ENCODE assay signal across 9 mouse cellular contexts in genomic region chr7:132808841-132809682, GRCm38 (mm10). TPM values are rescaled to one million over a fixed set of nuclear protein-coding genes. Genes with fewer than 3 reads are reported as not detected.
A peak's percentile ranks its signal among the peaks of the same experiment; 100 is the strongest.
DNase-seq lines count a peak whose midpoint lies in the region; ATAC-seq and TF ChIP-seq lines count a peak whose summit lies in the region.
"Had no signal": no experiment of that assay in that cellular context is flagged by ENCODE, and none has a peak within 500 bp of the region (broad histone marks: within the 10 kb centered on the region; RNA-seq: fewer than 3 reads in every experiment).

No protein-coding gene starts in this region.

- H3K4me1 ChIP-seq in G1E (ENCODE audit: insufficient read depth, low read depth, low read length), result peaks cover 96% of the 10 kb centered on the region
- peaks cover 26% of the 10 kb centered on the region for H3K4me1 ChIP-seq in embryonic facial prominence, embryonic 11.5 days (ENCODE audit: control insufficient read depth, insufficient read depth, low read length)
- peaks cover 67% of the 10 kb centered on the region for H3K4me1 ChIP-seq in hindbrain, embryonic 14.5 days (replicated peaks; ENCODE audit: control insufficient read depth, insufficient read depth, low read length)
- peaks cover 99% of the 10 kb centered on the region for H3K4me1 ChIP-seq in liver, embryonic 15.5 days (replicated peaks)
- peaks cover 64% of the 10 kb centered on the region for H3K4me1 ChIP-seq in stomach, embryonic 16.5 days (ENCODE audit: control insufficient read depth, insufficient read depth, low read length)

- ATAC-seq in G1E (ENCODE audit: extremely low read depth, insufficient number of reproducible peaks, low FRiP score, poor library complexity, severe bottlenecking), result no peak
- peak; percentile 54 for ATAC-seq in embryonic facial prominence, embryonic 11.5 days (replicated peaks; ENCODE audit: insufficient number of reproducible peaks, low FRiP score, low TSS enrichment, low read depth)
- peak; percentile 41; the same call in 1 of the 2 replicates for ATAC-seq in hindbrain, embryonic 14.5 days (ENCODE audit: low FRiP score)
- ATAC-seq in liver, embryonic 15.5 days (ENCODE audit: insufficient read depth), result no peak
- ATAC-seq in stomach, embryonic 16.5 days (ENCODE audit: insufficient read depth, low FRiP score), result peak; percentile 30
- ATAC-seq: Patski had no signal

- no peak for TF ChIP-seq CTCF in G1E (IDR thresholded peaks at IDR 0.05; ENCODE audit: low read depth, low read length)

- peak overlapping the region; percentile 62; the same call in 1 of the 2 replicates for H3K4me3 ChIP-seq in G1E (ENCODE audit: low read depth, low read length)
- no peak overlapping the region for H3K4me3 ChIP-seq in embryonic facial prominence, embryonic 11.5 days (ENCODE audit: low read depth, low read length)
- H3K4me3 ChIP-seq in hindbrain, embryonic 14.5 days (replicated peaks; ENCODE audit: low read length), result no peak overlapping the region
- H3K4me3 ChIP-seq in liver, embryonic 15.5 days (replicated peaks), result no peak overlapping the region
- H3K4me3 ChIP-seq in stomach, embryonic 16.5 days (replicated peaks; ENCODE audit: low read length), result no peak overlapping the region

- 0% methylated on average over 20 of the region's 20 CpGs for WGBS in embryonic facial prominence, embryonic 11.5 days
- 1% methylated on average over 20 of the region's 20 CpGs for WGBS in hindbrain, embryonic 14.5 days
- whole genome bisulfite sequencing in liver, embryonic 15.5 days (ENCODE audit: insufficient replicate concordance), result 10% methylated on average over 20 of the region's 20 CpGs
- 8% methylated on average over 20 of the region's 20 CpGs for WGBS in stomach, embryonic 16.5 days

- H3K27ac ChIP-seq in embryonic facial prominence, embryonic 11.5 days (replicated peaks; ENCODE audit: low read depth, low read length), result peak overlapping the region; percentile 60
- peak overlapping the region; percentile 63 for H3K27ac ChIP-seq in hindbrain, embryonic 14.5 days
- peak overlapping the region; percentile 75 for H3K27ac ChIP-seq in liver, embryonic 15.5 days (replicated peaks)
- H3K27ac ChIP-seq in stomach, embryonic 16.5 days (ENCODE audit: low read length), result peak overlapping the region; percentile 91

- H3K27me3 ChIP-seq in G1E (ENCODE audit: insufficient read depth, low read length), result no peaks in the 10 kb centered on the region
- H3K27me3 ChIP-seq in embryonic facial prominence, embryonic 11.5 days (ENCODE audit: control insufficient read depth, insufficient read depth, low read length), result no peaks in the 10 kb centered on the region
- no peaks in the 10 kb centered on the region for H3K27me3 ChIP-seq in hindbrain, embryonic 14.5 days (ENCODE audit: control insufficient read depth, insufficient read depth, low read length)
- H3K27me3 ChIP-seq in liver, embryonic 15.5 days, result peaks cover 12% of the 10 kb centered on the region
- no peaks in the 10 kb centered on the region for H3K27me3 ChIP-seq in stomach, embryonic 16.5 days (ENCODE audit: control insufficient read depth, insufficient read depth, low read length)
- H3K27me3 ChIP-seq: Patski had no signal

- no peaks in the 10 kb centered on the region for H3K9me3 ChIP-seq in G1E (replicated peaks)
- no peaks in the 10 kb centered on the region for H3K9me3 ChIP-seq in embryonic facial prominence, embryonic 11.5 days (replicated peaks; ENCODE audit: control insufficient read depth, low read length)
- H3K9me3 ChIP-seq in hindbrain, embryonic 14.5 days (ENCODE audit: control insufficient read depth, low read length), result no peaks in the 10 kb centered on the region
- no peaks in the 10 kb centered on the region for H3K9me3 ChIP-seq in liver, embryonic 15.5 days (replicated peaks)
- H3K9me3 ChIP-seq in stomach, embryonic 16.5 days (replicated peaks; ENCODE audit: control insufficient read depth, low read length), result no peaks in the 10 kb centered on the region

- DNase-seq in heart, adult 11 months, result peak; percentile 94
- no peak for DNase-seq in heart, adult 9 months (ENCODE audit: low spot score in 2 of 2)
- peak; percentile 38 for DNase-seq in G1E (ENCODE audit: low spot score)
- DNase-seq in embryonic facial prominence, embryonic 11.5 days (ENCODE audit: low spot score), result peak; percentile 79
- no peak for DNase-seq in hindbrain, embryonic 14.5 days (ENCODE audit: low spot score)
- DNase-seq in frontal cortex, postnatal 10 days (ENCODE audit: low spot score in 2 of 2), result no peak

- H3K36me3 ChIP-seq in G1E (replicated peaks), result peaks cover 37% of the 10 kb centered on the region
- no peaks in the 10 kb centered on the region for H3K36me3 ChIP-seq in embryonic facial prominence, embryonic 11.5 days (replicated peaks; ENCODE audit: control insufficient read depth, insufficient read depth, low read depth, low read length)
- H3K36me3 ChIP-seq in hindbrain, embryonic 14.5 days (replicated peaks; ENCODE audit: control insufficient read depth, insufficient read depth), result no peaks in the 10 kb centered on the region
- no peaks in the 10 kb centered on the region for H3K36me3 ChIP-seq in liver, embryonic 15.5 days (replicated peaks)
- no peaks in the 10 kb centered on the region for H3K36me3 ChIP-seq in stomach, embryonic 16.5 days (ENCODE audit: control insufficient read depth, insufficient read depth, low read length)

- peak overlapping the region; percentile 34 for H3K9ac ChIP-seq in embryonic facial prominence, embryonic 11.5 days (replicated peaks; ENCODE audit: low read length)
- peak overlapping the region; percentile 21 for H3K9ac ChIP-seq in hindbrain, embryonic 14.5 days
- peak overlapping the region; percentile 23; the same call in 1 of the 2 replicates for H3K9ac ChIP-seq in liver, embryonic 15.5 days
- H3K9ac ChIP-seq in stomach, embryonic 16.5 days (ENCODE audit: low read length), result peak overlapping the region; percentile 60

- H3K4me2 ChIP-seq in embryonic facial prominence, embryonic 11.5 days (ENCODE audit: low read depth, low read length), result peak overlapping the region; percentile 26
- H3K4me2 ChIP-seq in hindbrain, embryonic 14.5 days (replicated peaks), result peak overlapping the region; percentile 31
- H3K4me2 ChIP-seq in liver, embryonic 15.5 days, result peak overlapping the region; percentile 45
- H3K4me2 ChIP-seq in stomach, embryonic 16.5 days (ENCODE audit: low read depth, low read length), result peak overlapping the region; percentile 36

RNA-seq across cellular contexts. Expression of gene Fam53b, which starts 4.6 kb away (rescaled TPM):
- total RNA-seq in G1E (2014; fragmentation: Nextera tagmentation) (27.1 and 63.6 TPM in 2 replicates), G1E (2017) (15.0 and 22.1 TPM in 2 replicates)
- 23.8 and 24.6 TPM in 2 replicates for polyA plus RNA-seq in G1E (2012)
- 11.8 and 16.0 TPM in 2 replicates for polyA plus RNA-seq in embryonic facial prominence, embryonic 11.5 days (2014; fragmentation: Nextera tagmentation; extraction: Ambion mirVana)
- 13.3 and 16.6 TPM in 2 replicates for polyA plus RNA-seq in hindbrain, embryonic 14.5 days (2014; fragmentation: Nextera tagmentation; extraction: Ambion mirVana)
- polyA plus RNA-seq in liver, embryonic 15.5 days (2015; fragmentation: Nextera tagmentation; extraction: Ambion mirVana), result 25.5 and 28.0 TPM in 2 replicates
- polyA plus RNA-seq in stomach, embryonic 16.5 days (2015; fragmentation: Nextera tagmentation; extraction: Ambion mirVana), result 15.1 and 17.4 TPM in 2 replicates

RNA-seq across cellular contexts. Expression of gene Eef1akmt2, which starts 43.4 kb away (rescaled TPM):
- total RNA-seq in G1E (2014; fragmentation: Nextera tagmentation) (24.8 and 28.4 TPM in 2 replicates), G1E (2017) (58.9 and 74.1 TPM in 2 replicates)
- 9.3 and 16.5 TPM in 2 replicates for polyA plus RNA-seq in G1E (2012)
- 84.1 and 90.8 TPM in 2 replicates for polyA plus RNA-seq in embryonic facial prominence, embryonic 11.5 days (2014; fragmentation: Nextera tagmentation; extraction: Ambion mirVana)
- 85.1 and 86.7 TPM in 2 replicates for polyA plus RNA-seq in hindbrain, embryonic 14.5 days (2014; fragmentation: Nextera tagmentation; extraction: Ambion mirVana)
- polyA plus RNA-seq in liver, embryonic 15.5 days (2015; fragmentation: Nextera tagmentation; extraction: Ambion mirVana), result 15.6 and 17.2 TPM in 2 replicates
- polyA plus RNA-seq in stomach, embryonic 16.5 days (2015; fragmentation: Nextera tagmentation; extraction: Ambion mirVana), result 54.3 and 56.5 TPM in 2 replicates

RNA-seq across cellular contexts. Expression of gene Abraxas2, which starts 50.0 kb away (rescaled TPM):
- total RNA-seq in G1E (2014; fragmentation: Nextera tagmentation), result 69.5 and 79.8 TPM in 2 replicates
- 47.7 and 49.9 TPM in 2 replicates for total RNA-seq in G1E (2017)
- 4.6 and 4.7 TPM in 2 replicates for polyA plus RNA-seq in G1E (2012)
- 39.3 and 41.3 TPM in 2 replicates for polyA plus RNA-seq in embryonic facial prominence, embryonic 11.5 days (2014; fragmentation: Nextera tagmentation; extraction: Ambion mirVana)
- 36.4 and 44.9 TPM in 2 replicates for polyA plus RNA-seq in hindbrain, embryonic 14.5 days (2014; fragmentation: Nextera tagmentation; extraction: Ambion mirVana)
- polyA plus RNA-seq in liver, embryonic 15.5 days (2015; fragmentation: Nextera tagmentation; extraction: Ambion mirVana), result 11.9 and 13.9 TPM in 2 replicates
- 31.0 and 31.5 TPM in 2 replicates for polyA plus RNA-seq in stomach, embryonic 16.5 days (2015; fragmentation: Nextera tagmentation; extraction: Ambion mirVana)

Comparison
In these comparisons a context has a peak if more than half of its experiments do, and no peak if none do; other contexts are left out.
1. DNase-seq: peak in heart, adult 11 months (single experiment), G1E (single experiment) and embryonic facial prominence, embryonic 11.5 days (single experiment); none in heart, adult 9 months (0 of 2), hindbrain, embryonic 14.5 days (single experiment) and frontal cortex, postnatal 10 days (0 of 2).
2. ATAC-seq: peak in embryonic facial prominence, embryonic 11.5 days (single experiment), hindbrain, embryonic 14.5 days (single experiment) and stomach, embryonic 16.5 days (single experiment); none in G1E (single experiment) and liver, embryonic 15.5 days (single experiment).
3. Peak in every context shown above with its lines, with median percentiles within 50 percentile points of each other: H3K27ac ChIP-seq, H3K4me2 ChIP-seq and H3K9ac ChIP-seq.